Mouse (Mus musculus): ENCODE results near the gene Smtn. TPM values are rescaled to one million over a fixed set of nuclear protein-coding genes. Genes with fewer than 3 reads are reported as not detected.

The Smtn gene
- polyA plus RNA-seq, 1 experiment from 2014 or later, result 79.5 TPM

- Histone ChIP-seq H3K9me3 (no peaks in the 10 kb centered on the region), H3K4me2 (peak overlapping the region; percentile 42), H3K27me3 (replicated peaks) (no peaks in the 10 kb centered on the region), H3K27ac (replicated peaks) (peak overlapping the region; percentile 70), H3K9ac (peak overlapping the region; percentile 68), H3K4me3 (peak overlapping the region; percentile 10; the same call in 1 of the 2 replicates), H3K4me1 (peaks cover 25% of the 10 kb centered on the region), H3K36me3 (peaks cover 100% of the 10 kb centered on the region)
- 78% methylated on average over 24 of the region's 24 CpGs for WGBS
- no peak for ATAC-seq (ENCODE audit: extremely low read depth, insufficient number of reproducible peaks, low FRiP score, low TSS enrichment)
Observed at GRCm38 (mm10) chr11:3526979-3527738, 13.3 kb downstream of the Smtn start.

GRCm38 (mm10) chr11:3526207-3526606 is 14.2 kb downstream of the Smtn start:
- H3K27me3 ChIP-seq (replicated peaks), result no peaks in the 10 kb centered on the region
- 79% methylated on average over 9 of the region's 9 CpGs for WGBS
- H3K4me1 ChIP-seq, result peaks cover 30% of the 10 kb centered on the region
- no peak overlapping the region for H3K27ac ChIP-seq (replicated peaks)
- H3K36me3 ChIP-seq, result peaks cover 100% of the 10 kb centered on the region
- no peak overlapping the region for H3K4me3 ChIP-seq
- no peak overlapping the region; the same call in 1 of the 2 replicates for H3K9ac ChIP-seq
- H3K4me2 ChIP-seq, result no peak overlapping the region
- H3K9me3 ChIP-seq, result no peaks in the 10 kb centered on the region
- no peak for ATAC-seq (ENCODE audit: extremely low read depth, insufficient number of reproducible peaks, low FRiP score, low TSS enrichment)

GRCm38 (mm10) chr11:3525560-3525959 is 14.9 kb downstream of the Smtn start:
- no peak overlapping the region for H3K4me3 ChIP-seq
- WGBS, result 71% methylated on average over 4 of the region's 4 CpGs
- no peaks in the 10 kb centered on the region for H3K27me3 ChIP-seq (replicated peaks)
- H3K27ac ChIP-seq (replicated peaks), result no peak overlapping the region
- peaks cover 100% of the 10 kb centered on the region for H3K36me3 ChIP-seq
- no peak overlapping the region for H3K4me2 ChIP-seq
- peaks cover 36% of the 10 kb centered on the region for H3K4me1 ChIP-seq
- H3K9ac ChIP-seq, result no peak overlapping the region
- no peak for ATAC-seq (ENCODE audit: extremely low read depth, insufficient number of reproducible peaks, low FRiP score, low TSS enrichment)
- H3K9me3 ChIP-seq, result no peaks in the 10 kb centered on the region

GRCm38 (mm10) chr11:3523840-3524582 is 16.4 kb downstream of the Smtn start:
- H3K4me2 ChIP-seq, result no peak overlapping the region
- no peak overlapping the region for H3K4me3 ChIP-seq
- H3K27me3 ChIP-seq (replicated peaks), result no peaks in the 10 kb centered on the region
- WGBS, result 76% methylated on average over 7 of the region's 7 CpGs
- no peaks in the 10 kb centered on the region for H3K9me3 ChIP-seq
- peaks cover 98% of the 10 kb centered on the region for H3K36me3 ChIP-seq
- H3K9ac ChIP-seq, result no peak overlapping the region
- no peak overlapping the region for H3K27ac ChIP-seq (replicated peaks)
- peaks cover 50% of the 10 kb centered on the region for H3K4me1 ChIP-seq
- no peak for ATAC-seq (ENCODE audit: extremely low read depth, insufficient number of reproducible peaks, low FRiP score, low TSS enrichment)

- ATAC-seq (ENCODE audit: extremely low read depth, insufficient number of reproducible peaks, low FRiP score, low TSS enrichment), result no peak
- Histone ChIP-seq H3K36me3 (peaks cover 88% of the 10 kb centered on the region), H3K9me3 (no peaks in the 10 kb centered on the region), H3K4me1 (peaks cover 53% of the 10 kb centered on the region), H3K9ac (no peak overlapping the region), H3K27me3 (replicated peaks) (no peaks in the 10 kb centered on the region), H3K4me2 (no peak overlapping the region), H3K27ac (replicated peaks) (no peak overlapping the region), H3K4me3 (no peak overlapping the region)
- 91% methylated on average over 17 of the region's 17 CpGs for WGBS
Observed at GRCm38 (mm10) chr11:3522285-3523000, 18.0 kb downstream of the Smtn start.

- no peak overlapping the region for H3K9ac ChIP-seq
- no peak for ATAC-seq (ENCODE audit: extremely low read depth, insufficient number of reproducible peaks, low FRiP score, low TSS enrichment)
- H3K4me2 ChIP-seq, result no peak overlapping the region
- peaks cover 80% of the 10 kb centered on the region for H3K36me3 ChIP-seq
- no peak overlapping the region for H3K4me3 ChIP-seq
- 82% methylated on average over 23 of the region's 23 CpGs for WGBS
- no peak overlapping the region; the same call in 1 of the 2 replicates for H3K27ac ChIP-seq (replicated peaks)
- no peaks in the 10 kb centered on the region for H3K9me3 ChIP-seq
- peaks cover 2% of the 10 kb centered on the region; the same call in 1 of the 2 replicates for H3K27me3 ChIP-seq (replicated peaks)
- peaks cover 54% of the 10 kb centered on the region for H3K4me1 ChIP-seq
Observed at GRCm38 (mm10) chr11:3521339-3522224, 18.8 kb downstream of the Smtn start.

GRCm38 (mm10) chr11:3520919-3521318 is 19.5 kb downstream of the Smtn start:
- WGBS, result 66% methylated on average over 14 of the region's 14 CpGs
- H3K36me3 ChIP-seq, result peaks cover 73% of the 10 kb centered on the region

GRCm38 (mm10) chr11:3519756-3520398 is 20.5 kb downstream of the Smtn start:
- peaks cover 63% of the 10 kb centered on the region for H3K36me3 ChIP-seq
- ATAC-seq (ENCODE audit: extremely low read depth, insufficient number of reproducible peaks, low FRiP score, low TSS enrichment), result no peak
- no peak overlapping the region for H3K4me2 ChIP-seq
- H3K4me1 ChIP-seq, result peaks cover 65% of the 10 kb centered on the region
- peaks cover 8% of the 10 kb centered on the region; the same call in 1 of the 2 replicates for H3K27me3 ChIP-seq (replicated peaks)
- WGBS, result 52% methylated on average over 11 of the region's 11 CpGs
- no peak overlapping the region for H3K4me3 ChIP-seq
- no peak overlapping the region for H3K27ac ChIP-seq (replicated peaks)
- H3K9ac ChIP-seq, result peak overlapping the region; percentile 19; the same call in 1 of the 2 replicates
- no peaks in the 10 kb centered on the region for H3K9me3 ChIP-seq

More at GRCm38 (mm10) chr11:3520919-3521318, 19.5 kb downstream of the Smtn start:
- no peak overlapping the region for H3K4me3 ChIP-seq
- no peak for ATAC-seq (ENCODE audit: extremely low read depth, insufficient number of reproducible peaks, low FRiP score, low TSS enrichment)
- no peak overlapping the region; the same call in 1 of the 2 replicates for H3K27ac ChIP-seq (replicated peaks)
- no peak overlapping the region for H3K4me2 ChIP-seq
- no peaks in the 10 kb centered on the region for H3K9me3 ChIP-seq
- peaks cover 8% of the 10 kb centered on the region; the same call in 1 of the 2 replicates for H3K27me3 ChIP-seq (replicated peaks)
- H3K9ac ChIP-seq, result no peak overlapping the region
- H3K4me1 ChIP-seq, result peaks cover 56% of the 10 kb centered on the region

- Histone ChIP-seq H3K9ac (no peak overlapping the region), H3K9me3 (no peaks in the 10 kb centered on the region), H3K27me3 (replicated peaks) (peaks cover 8% of the 10 kb centered on the region; the same call in 1 of the 2 replicates), H3K4me1 (peaks cover 66% of the 10 kb centered on the region), H3K36me3 (peaks cover 56% of the 10 kb centered on the region), H3K4me3 (no peak overlapping the region), H3K4me2 (no peak overlapping the region), H3K27ac (replicated peaks) (no peak overlapping the region)
- no peak for ATAC-seq (ENCODE audit: extremely low read depth, insufficient number of reproducible peaks, low FRiP score, low TSS enrichment)
- 60% methylated on average over 4 of the region's 4 CpGs for WGBS
Observed at GRCm38 (mm10) chr11:3519051-3519726, 21.2 kb downstream of the Smtn start.

All from heart, embryonic 13.5 days (tissue).